Mouse (Mus musculus): ENCODE measurements around the gene Arhgap24.

DNA sequence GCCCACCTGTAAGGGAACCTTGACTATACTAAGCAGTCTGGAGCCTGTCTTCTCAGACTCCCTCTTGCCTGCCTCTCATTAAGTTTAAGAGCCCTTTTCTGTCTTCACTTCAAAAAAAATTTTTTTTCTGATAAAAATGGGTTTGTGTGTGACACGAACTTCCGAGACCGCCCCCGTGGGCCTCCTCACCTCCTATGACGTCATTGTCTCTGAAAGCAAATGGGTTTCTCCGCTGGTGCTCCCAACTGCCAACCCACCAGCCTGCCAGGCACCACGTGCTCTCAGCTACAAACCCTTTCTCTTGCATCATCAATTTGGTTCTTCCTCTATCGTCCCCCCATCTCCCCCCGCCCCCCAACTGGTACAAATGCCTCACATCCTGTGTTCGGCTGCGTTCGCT is 422.9 kb downstream of the Arhgap24 start:
- TF ChIP-seq MAFK (IDR thresholded peaks at IDR 0.05; ENCODE audit: insufficient replicate concordance, low read length) (no peak), POLR2A (IDR thresholded peaks at IDR 0.05; ENCODE audit: low read depth, low read length) (no peak), CTCF (conservative IDR thresholded peaks at IDR 0.05 in 1 of 2, IDR thresholded peaks at IDR 0.05 in 1 of 2; ENCODE audit: low read depth in 2 of 2, low read length in 2 of 2) (no peak), ELF1 (IDR thresholded peaks at IDR 0.05; ENCODE audit: low read depth, low read length) (no peak), IRF4 (IDR thresholded peaks at IDR 0.05; ENCODE audit: low read depth, low read length) (no peak), USF2 (conservative IDR thresholded peaks at IDR 0.05; ENCODE audit: low read depth, low read length) (no peak), E2F4 (IDR thresholded peaks at IDR 0.05; ENCODE audit: insufficient replicate concordance, low read depth, low read length) (no peak), MEF2A (IDR thresholded peaks at IDR 0.05; ENCODE audit: borderline replicate concordance, low read depth, low read length) (no peak)
